Mouse (Mus musculus): ENCODE data around the gene B4galt3. TPM values are rescaled to one million over a fixed set of nuclear protein-coding genes. Genes with fewer than 3 reads are reported as not detected.

The B4galt3 gene
- polyA plus RNA-seq, 1 experiment: 78.5 TPM

DNA sequence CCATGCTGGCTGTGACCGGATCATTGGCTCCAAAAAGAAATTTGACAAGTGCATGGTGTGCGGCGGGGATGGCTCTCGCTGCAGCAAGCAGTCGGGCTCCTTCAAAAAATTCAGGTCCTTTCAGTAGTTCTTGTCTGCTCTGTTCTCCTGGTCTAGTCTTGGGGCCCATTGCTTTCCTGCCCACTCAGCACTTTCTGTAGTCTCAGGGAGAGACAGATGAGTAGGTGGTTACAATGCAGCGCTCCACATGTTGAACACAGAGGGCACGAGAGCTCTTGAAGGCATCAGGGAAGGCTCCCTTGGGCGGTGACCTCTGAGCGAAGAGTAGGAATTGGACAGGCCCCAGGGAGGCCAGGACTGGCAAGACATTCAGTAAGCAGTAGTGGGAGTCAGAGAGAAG, 12.3 kb upstream of the B4galt3 start:
- no peak overlapping the region for H3K4me3 ChIP-seq (ENCODE audit: low read depth, low read length)

DNA sequence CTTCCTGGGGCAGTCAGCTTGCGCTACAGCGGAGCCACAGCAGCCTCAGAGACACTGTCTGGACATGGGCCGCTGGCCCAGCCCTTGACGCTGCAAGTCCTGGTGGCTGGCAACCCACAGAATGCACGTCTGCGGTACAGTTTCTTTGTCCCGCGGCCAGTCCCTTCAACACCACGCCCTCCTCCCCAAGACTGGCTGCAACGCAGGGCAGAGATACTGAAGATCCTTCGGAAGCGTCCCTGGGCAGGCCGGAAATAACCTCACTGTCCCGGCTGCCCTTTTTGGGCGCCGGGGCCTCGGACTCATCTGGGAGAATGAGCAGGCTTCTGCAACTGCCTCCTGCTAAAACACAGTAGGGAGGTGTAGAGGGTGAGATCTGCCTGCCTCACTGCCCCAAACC, 11.2 kb upstream of the B4galt3 start:
- peaks cover 10% of the 10 kb centered on the region; the same call in 1 of the 2 replicates for H3K4me1 ChIP-seq (ENCODE audit: control insufficient read depth, insufficient read depth, insufficient read length, low read length)
- no peaks in the 10 kb centered on the region for H3K27me3 ChIP-seq (ENCODE audit: control insufficient read depth, insufficient read depth, low read length)
- 63% methylated on average over 17 of the region's 17 CpGs for WGBS
- TF ChIP-seq POLR2A (IDR thresholded peaks at IDR 0.05; ENCODE audit: low read depth, low read length) (no peak), CTCF (IDR thresholded peaks at IDR 0.05; ENCODE audit: extremely low read depth, insufficient read length, insufficient replicate concordance, low read depth, low read length) (no peak)
- no peak overlapping the region for H3K27ac ChIP-seq (ENCODE audit: insufficient read depth, low read depth, low read length)
- H3K36me3 ChIP-seq (ENCODE audit: control insufficient read depth, insufficient read depth, low read length): no peaks in the 10 kb centered on the region
- H3K4me3 ChIP-seq (ENCODE audit: low read depth, low read length): no peak overlapping the region

More for the DNA sequence above, 12.3 kb upstream of the B4galt3 start:
- Histone ChIP-seq H3K36me3 (ENCODE audit: control insufficient read depth, insufficient read depth, low read length) (no peaks in the 10 kb centered on the region), H3K4me1 (ENCODE audit: control insufficient read depth, insufficient read depth, insufficient read length, low read length) (peaks cover 10% of the 10 kb centered on the region; the same call in 1 of the 2 replicates), H3K27ac (ENCODE audit: insufficient read depth, low read depth, low read length) (no peak overlapping the region), H3K27me3 (ENCODE audit: control insufficient read depth, insufficient read depth, low read length) (no peaks in the 10 kb centered on the region)
- 87% methylated on average over 9 of the region's 9 CpGs for WGBS
- TF ChIP-seq CTCF (IDR thresholded peaks at IDR 0.05; ENCODE audit: extremely low read depth, insufficient read length, insufficient replicate concordance, low read depth, low read length) (0 out of 2 replicates have a peak, but pooled peaks have one; percentile 13), POLR2A (IDR thresholded peaks at IDR 0.05; ENCODE audit: low read depth, low read length) (no peak)

DNA sequence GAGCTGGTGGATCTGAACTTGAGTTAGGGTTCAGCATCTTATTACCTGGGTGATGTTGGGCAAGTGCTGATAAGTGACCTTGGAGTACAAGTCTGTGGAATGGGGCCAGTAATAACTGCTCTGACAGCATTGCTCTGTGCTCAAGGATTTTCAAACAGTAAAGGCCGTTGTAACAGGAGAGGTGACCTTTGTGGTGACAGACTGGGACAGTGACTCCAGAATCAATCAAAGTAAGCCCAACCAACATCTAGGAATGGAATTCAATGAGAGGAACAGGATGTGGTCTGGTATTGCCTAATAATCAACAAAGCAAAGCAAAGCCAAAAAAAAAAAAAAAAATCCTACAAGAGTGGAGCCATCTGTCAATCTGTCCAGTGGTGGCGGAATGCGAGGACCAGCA, 9.8 kb upstream of the B4galt3 start:
- peaks cover 10% of the 10 kb centered on the region; the same call in 1 of the 2 replicates for H3K4me1 ChIP-seq (ENCODE audit: control insufficient read depth, insufficient read depth, insufficient read length, low read length)
- 65% methylated on average over 3 of the region's 3 CpGs for WGBS
- H3K27me3 ChIP-seq (ENCODE audit: control insufficient read depth, insufficient read depth, low read length): no peaks in the 10 kb centered on the region
- peak overlapping the region; percentile 32; the same call in 1 of the 2 replicates for H3K27ac ChIP-seq (ENCODE audit: insufficient read depth, low read depth, low read length)
- no peaks in the 10 kb centered on the region for H3K36me3 ChIP-seq (ENCODE audit: control insufficient read depth, insufficient read depth, low read length)
- no peak for TF ChIP-seq CTCF (IDR thresholded peaks at IDR 0.05; ENCODE audit: extremely low read depth, insufficient read length, insufficient replicate concordance, low read depth, low read length)
- TF ChIP-seq POLR2A (IDR thresholded peaks at IDR 0.05; ENCODE audit: low read depth, low read length): no peak
- H3K4me3 ChIP-seq (ENCODE audit: low read depth, low read length): no peak overlapping the region

DNA sequence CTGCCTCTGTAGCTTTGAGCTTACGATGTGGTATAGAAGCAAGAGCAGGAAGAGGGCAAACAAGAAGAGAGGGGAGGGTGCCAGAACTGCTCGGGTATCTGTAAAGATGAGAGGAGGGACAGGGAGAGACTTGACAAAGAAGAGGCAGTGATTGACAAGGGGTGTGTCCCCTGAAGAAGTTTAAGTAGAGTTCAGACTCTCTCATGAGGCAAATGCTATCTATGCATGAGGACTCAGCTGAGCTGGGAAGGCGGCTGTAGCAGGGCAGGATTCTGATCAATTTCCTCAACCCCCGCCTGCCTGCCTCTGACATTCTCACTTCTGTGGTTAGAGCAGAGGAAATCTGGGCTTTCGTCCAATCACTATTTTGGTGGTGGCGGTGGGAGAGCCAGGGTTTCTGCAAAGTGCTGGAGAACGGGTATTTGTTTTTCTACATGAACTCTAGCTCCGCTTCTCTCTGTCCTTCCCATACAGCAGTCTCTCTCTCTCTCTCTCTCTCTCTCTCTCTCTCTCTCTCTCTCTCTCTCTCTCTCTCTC, 7.5 kb upstream of the B4galt3 start:
- H3K27ac ChIP-seq (ENCODE audit: insufficient read depth, low read depth, low read length): peak overlapping the region; percentile 56
- H3K4me1 ChIP-seq (ENCODE audit: control insufficient read depth, insufficient read depth, insufficient read length, low read length): peaks cover 10% of the 10 kb centered on the region; the same call in 1 of the 2 replicates
- H3K4me3 ChIP-seq (ENCODE audit: low read depth, low read length): no peak overlapping the region
- 9% methylated on average over 8 of the region's 8 CpGs for WGBS
- no peaks in the 10 kb centered on the region for H3K27me3 ChIP-seq (ENCODE audit: control insufficient read depth, insufficient read depth, low read length)
- TF ChIP-seq POLR2A (IDR thresholded peaks at IDR 0.05; ENCODE audit: low read depth, low read length): no peak
- no peaks in the 10 kb centered on the region for H3K36me3 ChIP-seq (ENCODE audit: control insufficient read depth, insufficient read depth, low read length)

DNA sequence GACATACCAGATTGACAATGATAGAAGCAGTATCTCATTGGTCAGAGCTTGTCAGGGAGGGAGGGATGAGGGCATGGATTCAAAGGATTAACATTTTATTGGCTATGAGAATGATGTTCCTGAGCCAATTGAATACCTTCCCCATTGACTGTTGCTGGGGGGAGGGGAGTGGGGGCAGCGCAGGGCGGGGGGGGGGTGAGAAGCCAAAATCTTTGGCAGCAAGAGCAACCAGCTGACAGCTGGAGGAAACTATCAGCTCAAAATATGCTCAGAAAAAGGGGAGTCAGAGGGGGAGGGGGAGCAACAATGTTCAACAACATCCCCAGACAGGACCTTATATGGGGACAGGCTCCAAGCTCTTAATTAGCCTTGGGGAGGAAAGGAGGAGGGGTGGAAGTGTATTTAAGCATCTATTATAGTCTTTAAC, 6.9 kb upstream of the B4galt3 start:
- WGBS: 0% methylated on average over 2 of the region's 2 CpGs
- H3K36me3 ChIP-seq (ENCODE audit: control insufficient read depth, insufficient read depth, low read length): no peaks in the 10 kb centered on the region
- no peak overlapping the region for H3K4me3 ChIP-seq (ENCODE audit: low read depth, low read length)
- H3K4me1 ChIP-seq (ENCODE audit: control insufficient read depth, insufficient read depth, insufficient read length, low read length): peaks cover 10% of the 10 kb centered on the region; the same call in 1 of the 2 replicates
- H3K27ac ChIP-seq (ENCODE audit: insufficient read depth, low read depth, low read length): peak overlapping the region; percentile 39; the same call in 1 of the 2 replicates
- no peak for TF ChIP-seq POLR2A (IDR thresholded peaks at IDR 0.05; ENCODE audit: low read depth, low read length)
- no peak for TF ChIP-seq CTCF (IDR thresholded peaks at IDR 0.05; ENCODE audit: extremely low read depth, insufficient read length, insufficient replicate concordance, low read depth, low read length)
- H3K27me3 ChIP-seq (ENCODE audit: control insufficient read depth, insufficient read depth, low read length): no peaks in the 10 kb centered on the region

DNA sequence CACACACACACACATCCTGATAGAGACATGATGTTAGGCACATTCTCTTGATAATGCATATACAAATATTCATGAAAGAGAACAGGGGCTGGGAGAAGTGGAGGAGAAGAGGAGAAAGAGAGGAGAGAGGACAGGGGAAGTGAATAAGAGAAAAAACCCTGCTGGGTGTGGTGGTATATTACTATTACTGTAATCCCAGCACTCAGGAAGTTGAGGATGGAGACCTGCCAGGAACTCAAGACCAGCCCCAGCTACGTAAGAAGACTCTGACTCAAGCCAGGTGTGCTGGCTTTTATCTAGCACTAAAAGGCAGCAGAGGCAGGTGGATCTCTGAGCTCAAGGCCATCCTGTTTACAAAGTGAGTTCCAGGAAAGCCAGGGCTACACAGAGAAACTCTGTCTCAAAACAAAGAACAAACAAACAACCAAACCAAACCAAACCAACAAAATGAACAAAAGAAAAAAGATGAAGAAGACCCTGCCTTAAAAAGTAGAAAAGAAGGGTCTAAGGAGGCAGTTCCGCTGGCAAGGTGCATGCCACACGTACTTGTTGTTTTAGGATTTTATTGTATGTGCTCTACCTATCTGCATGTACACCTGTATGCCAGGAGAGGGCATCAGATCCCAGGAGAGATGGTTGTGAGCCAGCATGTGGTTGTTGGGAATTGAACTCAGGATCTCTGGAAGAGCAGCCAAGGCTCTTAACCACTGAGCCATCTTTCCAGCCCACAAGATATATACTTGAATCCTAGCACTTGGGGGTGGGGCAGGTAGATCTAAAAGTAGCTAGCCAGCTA, 6.3 kb upstream of the B4galt3 start:
- WGBS: 54% methylated on average over 3 of the region's 3 CpGs
- H3K4me3 ChIP-seq (ENCODE audit: low read depth, low read length): no peak overlapping the region
- H3K27ac ChIP-seq (ENCODE audit: insufficient read depth, low read depth, low read length): peak overlapping the region; percentile 39
- no peaks in the 10 kb centered on the region for H3K27me3 ChIP-seq (ENCODE audit: control insufficient read depth, insufficient read depth, low read length)
- H3K36me3 ChIP-seq (ENCODE audit: control insufficient read depth, insufficient read depth, low read length): no peaks in the 10 kb centered on the region
- peaks cover 10% of the 10 kb centered on the region; the same call in 1 of the 2 replicates for H3K4me1 ChIP-seq (ENCODE audit: control insufficient read depth, insufficient read depth, insufficient read length, low read length)
- TF ChIP-seq POLR2A (IDR thresholded peaks at IDR 0.05; ENCODE audit: low read depth, low read length) (no peak), CTCF (IDR thresholded peaks at IDR 0.05; ENCODE audit: extremely low read depth, insufficient read length, insufficient replicate concordance, low read depth, low read length) (no peak)
